In the genomic region with DNA sequence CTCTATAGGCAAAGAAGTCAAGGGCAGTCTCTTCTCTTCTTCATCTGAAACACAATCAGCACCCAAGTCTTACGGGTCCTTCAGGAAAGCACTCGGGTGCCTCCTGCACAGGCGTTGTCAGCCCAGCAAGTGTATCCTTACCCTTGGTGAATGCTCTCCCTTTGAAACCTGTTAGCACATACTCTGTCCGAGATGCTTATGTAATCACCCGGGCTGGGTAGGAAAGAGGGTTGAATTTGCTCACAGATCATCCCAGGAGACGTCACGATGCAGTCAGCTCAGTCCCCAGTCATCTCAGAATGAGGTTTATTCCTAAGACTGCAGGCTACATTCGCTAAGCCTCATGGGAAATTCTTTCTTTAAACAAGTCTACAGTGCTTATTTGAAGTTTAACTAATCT, we compare ENCODE assay signal across 19 mouse cellular contexts.
"Had no signal": no experiment of that assay in that cellular context is flagged by ENCODE, and none has a peak within 500 bp of the region (broad histone marks: within the 10 kb centered on the region; RNA-seq: fewer than 3 reads in every experiment).

No protein-coding gene starts in this region.

- ATAC-seq: liver, embryonic 12.5 days had no signal

- H3K9ac ChIP-seq: limb, embryonic 13.5 days; liver, embryonic 12.5 days; liver, embryonic 15.5 days; lung, embryonic 15.5 days had no signal

- H3K4me1 ChIP-seq: limb, embryonic 10.5 days; limb, embryonic 13.5 days; liver, embryonic 12.5 days; liver, embryonic 15.5 days; lung, embryonic 15.5 days had no signal

- DNase-seq: kidney, postnatal 25 days; layer of hippocampus, adult 9-11 months; liver; lung, adult 18-20 months; lung, postnatal 10 days; lung, postnatal 36 days; midbrain, embryonic 14.5 days; thymus, adult 2 months; thymus, postnatal 14 days; thymus, postnatal 4 days had no signal

- H3K9me3 ChIP-seq: limb, embryonic 10.5 days; limb, embryonic 13.5 days; liver, embryonic 12.5 days; liver, embryonic 15.5 days; lung, embryonic 15.5 days; megakaryocyte, embryonic 14.5 days had no signal

- H3K27me3 ChIP-seq: limb, embryonic 13.5 days; liver, embryonic 12.5 days; liver, embryonic 15.5 days; lung, embryonic 15.5 days; megakaryocyte, embryonic 14.5 days had no signal

- H3K36me3 ChIP-seq: limb, embryonic 10.5 days; limb, embryonic 13.5 days; liver, embryonic 12.5 days; liver, embryonic 15.5 days; lung, embryonic 15.5 days had no signal

- H3K27ac ChIP-seq: layer of hippocampus, adult 2 months; limb, embryonic 10.5 days; limb, embryonic 13.5 days; liver, embryonic 12.5 days; liver, embryonic 15.5 days; lung, embryonic 15.5 days; stomach, postnatal 0 days had no signal

- H3K4me3 ChIP-seq: layer of hippocampus, adult 2 months; limb, embryonic 10.5 days; limb, embryonic 13.5 days; liver, embryonic 12.5 days; liver, embryonic 15.5 days; lung, embryonic 15.5 days; megakaryocyte, embryonic 14.5 days had no signal

- H3K4me2 ChIP-seq: limb, embryonic 13.5 days; liver, embryonic 12.5 days; liver, embryonic 15.5 days; lung, embryonic 15.5 days; midbrain, embryonic 11.5 days had no signal
